Mouse (Mus musculus) kidney, adult 18-20 months (tissue): ENCODE results near the gene Grm7.

ENCODE experiments used
- DNase-seq: peaks from one replicate; pipeline ENCODE4 v3.0.0; 2021

Grm7 gene

DNA sequence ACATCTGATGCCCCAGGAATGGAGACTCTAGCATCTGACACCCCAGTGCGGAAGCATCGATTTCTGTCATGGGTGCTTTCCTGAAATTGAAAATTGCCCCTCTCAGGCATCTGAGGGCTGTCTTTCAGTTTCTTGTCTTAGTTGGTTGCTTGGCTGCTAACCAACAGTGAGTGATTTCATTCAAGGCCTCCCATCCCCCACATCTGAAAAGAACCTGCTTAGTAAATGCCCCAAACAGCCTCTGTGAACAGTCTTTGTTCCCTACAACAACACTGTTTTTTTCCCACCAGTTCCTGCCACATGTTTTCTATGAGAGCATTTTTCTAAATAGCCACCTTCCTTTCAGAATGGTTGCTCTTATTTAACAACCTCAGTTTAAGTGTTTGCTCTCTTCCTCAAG is 723.6 kb downstream of the Grm7 start:
- DNase-seq, result no peak

DNA sequence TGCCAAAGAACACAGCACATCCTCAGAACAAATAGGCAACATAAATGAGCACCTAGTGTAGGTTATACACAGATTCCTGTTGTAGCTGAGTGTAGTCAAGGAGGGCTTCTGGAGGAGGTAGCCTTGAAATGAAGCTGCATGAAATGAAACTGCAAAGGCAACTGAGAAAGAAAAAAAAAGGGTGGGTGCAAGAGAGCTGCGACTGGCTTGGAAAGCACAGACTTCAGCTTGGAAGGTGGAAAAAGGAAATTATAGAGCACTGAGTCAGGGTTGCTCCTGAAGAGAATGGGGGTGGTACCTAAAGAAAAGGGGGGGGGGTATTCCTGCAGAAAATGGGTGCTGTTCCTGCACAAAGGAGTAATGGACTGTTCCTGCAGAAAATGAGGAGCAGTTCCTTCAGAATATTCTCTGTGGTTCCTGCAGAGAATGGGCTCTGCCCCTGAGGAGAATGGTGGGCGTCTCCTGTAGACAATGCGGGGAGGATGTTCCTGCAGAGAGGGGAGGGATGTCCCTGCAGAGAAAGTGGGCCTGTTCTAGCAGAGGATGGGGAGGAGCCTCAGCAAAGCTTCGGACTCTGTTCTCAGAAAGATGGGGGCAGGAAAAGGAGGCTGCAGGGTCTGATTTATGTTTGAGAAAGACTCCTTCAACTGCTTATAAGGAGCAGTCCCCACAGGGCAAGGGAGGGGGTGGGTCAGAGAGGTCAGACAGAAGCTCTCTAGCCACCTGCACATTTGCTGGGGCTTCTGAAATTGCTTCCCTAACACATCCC is 726.4 kb downstream of the Grm7 start:
- no peak for DNase-seq

DNA sequence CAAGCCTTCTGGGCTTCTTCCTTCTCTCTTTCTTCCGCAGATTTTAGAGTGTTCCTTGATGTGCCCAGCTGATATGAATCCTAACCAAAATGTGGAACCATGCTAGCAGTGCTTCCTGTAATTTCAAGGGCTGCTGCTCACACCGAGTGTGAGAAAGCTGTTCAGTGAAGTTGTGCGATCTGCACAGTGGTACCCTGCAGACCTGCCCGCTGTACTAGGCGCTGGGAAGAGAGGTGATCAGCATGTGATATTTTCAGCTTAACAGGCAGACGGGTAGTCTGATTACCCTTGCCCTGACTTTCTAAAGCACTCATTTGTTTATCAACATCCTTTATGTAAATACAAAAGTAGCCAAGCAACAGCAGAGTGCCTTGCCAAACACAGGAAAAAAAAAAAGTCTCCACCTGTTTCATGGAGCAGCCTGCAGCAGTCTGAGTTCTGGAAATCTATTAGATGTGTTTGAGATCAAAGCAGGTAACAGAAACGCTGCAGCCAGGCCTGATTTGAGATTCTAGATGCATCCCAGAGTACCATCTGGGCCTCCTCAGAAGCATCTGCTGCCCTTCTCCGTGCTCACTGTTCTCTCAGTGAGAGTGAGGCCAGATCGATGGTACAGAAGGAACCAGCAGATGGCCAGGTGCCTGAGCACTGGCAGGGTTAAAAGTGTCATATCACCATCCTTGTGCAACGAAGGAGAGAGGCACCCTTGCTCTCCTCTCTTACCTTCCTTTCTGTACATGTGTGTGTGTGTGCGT is 727.4 kb downstream of the Grm7 start:
- no peak for DNase-seq

DNA sequence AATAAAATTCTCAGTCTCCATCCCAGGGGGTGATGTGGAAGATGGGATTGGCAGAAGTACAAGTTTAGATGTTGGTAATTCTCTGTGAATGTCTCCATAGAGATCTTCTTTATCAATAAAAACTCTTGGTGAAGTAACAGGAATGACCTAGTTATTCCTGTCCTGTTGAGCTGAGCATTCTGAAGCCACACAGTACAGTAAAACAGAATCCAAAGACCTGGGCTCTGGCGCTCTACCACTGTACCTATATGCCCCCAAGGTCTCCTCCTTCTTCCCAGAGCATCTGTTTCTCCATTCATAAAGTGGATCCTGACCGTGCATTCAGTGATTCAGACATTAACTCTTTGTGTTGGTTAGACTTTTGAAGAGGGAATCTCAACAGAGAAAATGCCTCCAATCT is 735.3 kb downstream of the Grm7 start:
- DNase-seq, result no peak

DNA sequence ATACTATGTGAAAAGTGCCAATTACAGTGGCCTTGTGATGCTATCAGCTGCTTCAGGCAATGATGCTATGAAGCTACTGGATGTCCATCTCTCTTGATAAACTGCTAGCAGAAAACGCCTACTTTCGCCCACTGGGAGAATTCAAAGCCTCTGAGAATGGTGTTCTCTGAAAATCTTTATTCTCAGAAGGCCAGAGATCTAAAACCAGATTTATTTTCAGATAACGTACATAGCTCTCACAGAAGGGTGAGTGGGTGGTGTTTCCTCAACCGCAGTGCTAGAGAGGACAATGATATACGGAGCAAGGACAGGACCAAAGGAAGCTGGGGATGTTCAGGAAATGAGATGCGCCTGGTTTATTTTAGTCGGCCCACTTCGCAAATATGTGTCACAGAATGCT is 763.4 kb downstream of the Grm7 start:
- DNase-seq, result no peak

DNA sequence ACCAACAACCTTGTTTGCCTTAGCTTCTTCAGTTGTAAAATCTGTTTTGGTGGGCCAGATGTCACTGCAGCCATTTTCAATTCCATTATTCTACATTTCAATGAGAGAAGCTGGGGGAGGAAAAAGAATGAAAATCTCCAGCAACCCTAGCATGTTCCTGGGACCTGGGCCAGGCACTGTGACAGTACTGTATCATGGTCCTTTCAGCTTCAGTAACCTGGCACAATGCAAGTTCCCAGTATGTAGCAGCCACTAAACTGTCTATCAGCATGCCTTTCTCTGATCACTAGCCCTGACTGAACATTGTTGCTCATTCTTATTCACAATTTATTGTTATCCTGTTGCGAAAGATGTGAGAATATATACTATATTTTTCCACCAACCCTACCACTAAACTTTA is 779.4 kb downstream of the Grm7 start:
- DNase-seq, result no peak

DNA sequence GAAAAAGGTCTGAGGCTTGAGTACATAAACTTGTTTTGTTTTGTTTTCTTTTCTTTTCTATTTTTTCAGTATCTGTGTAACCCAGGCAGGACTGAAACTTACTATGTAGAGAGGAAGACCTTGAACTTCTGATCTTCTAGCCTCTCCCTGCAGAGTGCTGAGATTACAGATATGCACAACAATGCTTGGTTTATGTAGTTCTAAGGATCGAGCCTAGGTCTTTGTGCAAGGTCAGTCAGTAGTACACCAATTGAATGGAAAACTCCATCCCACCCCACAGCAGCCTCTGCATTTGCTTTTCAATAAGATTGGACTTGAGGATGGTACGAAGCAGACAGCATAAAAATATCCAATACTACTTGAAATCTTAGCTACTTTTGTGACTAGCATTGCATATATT is 800.8 kb downstream of the Grm7 start:
- DNase-seq, result no peak

DNA sequence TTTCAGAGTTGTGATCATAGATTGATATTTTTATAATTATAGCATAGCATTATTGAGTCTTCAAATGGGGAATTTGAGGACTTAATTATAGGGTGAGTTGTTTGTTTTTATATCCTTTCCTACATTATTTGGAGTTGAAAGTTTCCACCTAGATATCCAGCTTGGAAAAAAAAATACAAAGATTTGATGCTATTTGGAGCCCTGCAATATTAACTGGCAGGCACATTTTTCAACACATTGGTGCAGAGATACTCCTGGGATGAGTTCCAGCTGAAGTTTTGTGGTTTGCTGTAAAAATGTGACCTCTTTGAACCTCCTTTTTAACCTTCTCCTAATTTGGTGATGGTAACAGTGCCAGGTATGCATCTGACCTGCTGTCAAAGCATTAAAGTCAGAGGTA is 802.5 kb downstream of the Grm7 start:
- no peak for DNase-seq

DNA sequence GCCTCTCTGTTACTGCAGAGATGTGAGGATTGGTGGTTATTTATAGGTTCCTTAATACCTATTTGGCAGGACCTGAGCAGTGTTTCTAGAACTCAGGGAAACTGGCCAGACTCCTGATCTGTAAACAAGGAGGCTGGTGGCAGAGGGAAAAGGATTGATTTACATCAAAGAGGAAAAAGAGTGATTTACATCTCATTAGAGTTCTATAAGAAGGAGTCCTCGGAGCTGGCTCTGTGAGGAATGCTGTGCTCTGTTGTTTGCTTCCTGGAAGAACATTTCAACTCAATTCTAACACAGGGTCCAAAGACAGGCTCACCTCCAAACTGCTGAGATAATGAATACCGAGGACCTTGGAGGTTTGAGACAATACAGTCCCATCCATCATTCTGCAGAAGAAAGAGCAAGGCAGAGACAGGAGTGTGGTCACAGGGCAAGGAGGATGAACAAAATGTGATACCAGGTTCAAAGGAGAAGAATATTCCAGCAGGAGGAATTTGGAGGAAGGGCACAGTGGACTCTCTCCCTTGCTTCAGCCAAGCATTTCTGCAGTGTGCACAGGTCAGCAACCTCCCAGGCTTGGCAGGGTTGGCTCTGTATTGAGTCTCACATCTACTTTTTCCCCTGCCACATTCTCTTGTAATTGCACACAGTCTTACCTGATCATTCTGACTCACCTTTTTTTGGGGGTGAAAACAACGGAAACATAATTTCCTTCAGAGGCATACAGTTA is 803.8 kb downstream of the Grm7 start:
- peak; percentile 22 for DNase-seq

DNA sequence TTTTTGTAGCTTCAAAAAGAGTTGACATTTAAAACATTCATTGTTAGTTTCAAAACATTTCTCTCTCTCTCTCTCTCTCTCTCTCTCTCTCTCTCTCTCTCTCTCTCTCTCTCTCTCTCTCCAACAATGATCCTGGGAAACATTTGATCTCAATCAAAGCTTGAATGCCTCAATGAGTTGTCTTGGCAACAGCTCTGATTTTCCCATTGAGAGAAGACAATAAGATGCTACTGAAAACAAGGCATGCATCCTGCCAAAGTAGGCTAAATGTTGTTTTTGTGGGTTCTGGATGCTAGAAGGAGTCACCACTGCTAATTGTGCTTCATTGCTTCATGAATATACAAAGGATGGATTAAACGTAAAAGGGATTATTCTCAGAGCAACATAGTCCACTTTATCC is 836.5 kb downstream of the Grm7 start:
- DNase-seq, result no peak

DNA sequence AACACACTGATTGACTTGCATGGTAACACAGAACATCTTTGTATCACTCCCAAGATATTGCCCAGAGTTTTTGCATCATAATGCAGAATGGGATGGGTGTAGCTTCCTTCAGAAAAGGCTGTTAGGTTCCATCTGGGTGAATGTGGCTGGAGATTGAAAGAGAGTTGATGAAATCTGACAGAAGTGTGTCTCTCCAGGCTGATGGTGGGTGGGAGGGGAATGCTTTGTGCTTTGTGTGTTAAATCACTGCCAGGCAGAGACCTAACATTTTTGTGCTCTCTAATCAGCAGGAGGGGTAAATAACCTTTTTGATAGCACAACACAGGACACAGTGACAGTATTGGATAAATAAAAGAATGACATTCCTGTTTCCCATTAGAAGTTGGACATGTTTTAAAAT is 840.7 kb downstream of the Grm7 start:
- DNase-seq, result no peak

DNA sequence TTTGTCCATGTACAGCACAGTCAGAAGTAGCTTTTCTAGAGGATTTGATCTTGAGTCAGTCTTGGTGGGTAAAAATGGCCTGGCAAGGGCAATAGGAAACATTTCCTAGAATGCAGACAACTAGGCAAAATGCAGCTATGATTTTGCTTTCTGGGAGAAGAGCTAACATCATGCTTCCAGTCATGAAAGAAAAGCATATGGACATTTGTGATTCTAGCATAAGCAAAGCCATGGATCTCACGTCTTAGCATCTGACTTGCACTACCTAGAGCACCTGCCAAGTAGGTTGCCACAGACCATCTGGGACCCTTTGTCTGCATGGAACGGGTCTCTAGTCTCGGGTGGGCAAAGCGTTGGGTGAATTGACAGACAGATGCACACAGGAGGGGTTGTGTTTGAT is 842.2 kb downstream of the Grm7 start:
- no peak for DNase-seq

DNA sequence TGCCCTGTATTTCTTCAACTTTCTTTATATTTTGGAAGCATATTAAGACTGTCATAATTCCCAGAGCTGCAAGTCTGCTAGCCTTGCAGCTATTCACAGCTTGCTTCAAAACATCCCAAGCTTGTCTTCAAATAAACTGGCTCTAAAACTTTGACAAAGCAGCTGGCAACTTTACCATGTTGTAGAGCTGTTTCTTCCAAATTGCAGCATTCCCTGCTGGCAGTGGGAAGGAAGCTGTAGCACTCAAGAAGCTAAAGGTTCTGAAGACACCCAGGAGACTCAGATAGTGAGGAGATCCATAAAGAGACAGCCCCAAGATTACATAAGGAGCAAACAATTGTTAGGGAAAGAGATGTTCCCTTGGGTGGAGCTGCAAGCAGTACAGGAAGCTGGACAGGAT is 846.8 kb downstream of the Grm7 start:
- no peak for DNase-seq

DNA sequence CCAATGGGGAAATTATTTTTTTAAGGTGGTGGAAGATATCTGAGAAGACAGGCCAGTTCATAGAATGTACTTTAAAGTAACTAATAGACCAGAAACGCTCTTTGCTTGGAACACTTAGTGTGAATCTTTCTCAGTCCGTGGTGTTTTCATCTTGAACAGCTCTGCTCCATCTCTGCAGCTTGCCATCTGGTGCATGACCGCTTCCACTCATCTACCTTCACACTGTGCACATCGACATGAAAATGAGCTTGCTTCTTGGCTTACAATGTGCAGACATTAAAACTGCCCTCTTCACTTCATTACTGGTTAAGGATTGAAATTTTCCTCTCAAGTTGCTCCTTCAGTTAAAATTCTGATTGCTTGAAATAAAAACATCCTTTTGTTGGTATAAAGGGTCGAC is 854.2 kb downstream of the Grm7 start:
- no peak for DNase-seq

DNA sequence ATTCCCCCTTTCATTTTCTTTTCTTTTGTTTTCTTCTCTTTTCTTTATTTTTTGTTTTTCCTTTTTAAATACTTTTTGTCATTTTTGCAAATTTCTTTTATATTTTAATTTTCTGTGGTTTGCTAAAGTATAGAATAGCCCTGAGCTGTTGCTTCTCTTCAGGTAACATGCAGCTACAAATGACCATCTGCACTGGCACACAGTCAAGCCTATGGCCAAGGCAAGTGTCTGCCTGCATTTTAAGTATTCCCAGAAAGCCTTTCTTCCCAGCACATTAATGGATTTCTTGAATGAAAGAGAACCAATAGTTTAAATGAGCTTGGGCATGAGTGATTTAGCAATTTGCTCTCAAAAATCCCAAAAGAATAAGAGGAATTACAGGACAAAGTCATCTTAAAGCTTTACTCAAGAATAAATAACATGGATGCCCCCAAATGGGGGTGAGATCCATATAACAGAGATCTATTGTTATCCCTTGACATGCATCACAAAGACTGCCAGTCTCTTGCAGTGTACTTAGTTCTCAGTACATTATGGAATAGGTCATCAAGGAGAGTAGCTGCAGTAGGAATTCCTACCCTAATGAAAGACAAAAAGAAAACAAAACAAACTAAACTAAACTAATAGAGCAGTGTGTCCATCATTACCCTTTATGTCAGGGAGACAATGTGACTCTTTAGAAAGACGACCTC is 865.5 kb downstream of the Grm7 start:
- DNase-seq, result no peak

DNA sequence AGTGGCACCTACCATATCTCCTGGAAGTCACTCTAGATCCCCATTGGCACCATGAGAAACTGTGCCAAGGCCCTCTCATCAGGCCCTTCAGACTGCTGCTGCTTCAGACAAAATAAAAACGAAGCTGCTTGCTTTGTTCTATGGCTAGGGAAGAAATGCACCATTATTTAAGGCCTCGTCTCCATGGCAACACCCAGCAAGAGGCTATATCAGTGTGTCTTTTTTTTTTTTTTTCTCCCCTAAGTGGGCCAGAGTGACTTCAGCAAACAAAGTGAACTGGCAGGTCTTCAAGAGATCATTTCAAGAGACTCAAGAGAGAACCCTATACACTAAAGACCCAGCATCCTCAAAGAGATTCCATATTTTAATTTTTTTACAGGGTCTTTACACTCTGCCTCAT is 867.0 kb downstream of the Grm7 start:
- DNase-seq, result no peak

DNA sequence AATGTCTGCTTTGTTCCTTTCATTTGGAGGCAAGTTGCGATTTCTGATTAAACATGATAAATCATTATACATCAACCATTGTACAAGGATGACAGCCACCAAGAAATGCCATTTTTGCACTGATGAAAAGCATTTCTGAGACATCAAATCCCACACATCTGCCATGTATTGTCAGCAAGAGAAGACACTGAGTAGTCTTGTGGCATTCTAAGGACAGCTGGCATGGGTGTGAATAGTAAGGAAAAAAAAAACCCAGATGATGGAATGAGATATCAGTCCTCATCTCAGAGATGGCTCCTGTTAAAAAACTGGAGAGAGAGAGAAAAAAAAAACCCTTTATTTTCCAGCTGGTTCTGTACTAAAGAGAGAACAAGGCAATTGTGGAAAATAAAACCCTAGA is 875.8 kb downstream of the Grm7 start:
- no peak for DNase-seq

DNA sequence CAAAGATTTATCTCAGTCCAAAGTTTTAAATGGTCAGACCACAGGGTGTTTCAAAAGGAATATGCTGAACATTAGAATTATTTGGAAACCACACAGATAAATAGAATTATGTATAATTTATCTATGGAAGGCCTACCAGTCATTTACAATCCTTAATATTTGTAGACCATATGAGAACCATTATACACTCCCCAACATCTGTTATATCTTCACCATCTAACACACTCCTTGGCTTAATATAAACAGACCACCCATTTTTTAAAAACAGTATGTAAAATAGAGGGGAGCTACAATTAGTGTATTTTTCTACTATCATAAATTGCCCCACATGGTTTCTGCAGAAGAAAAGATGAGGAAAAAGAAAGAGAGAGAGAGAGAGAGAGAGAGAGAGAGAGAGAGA is 876.7 kb downstream of the Grm7 start:
- DNase-seq, result no peak

DNA sequence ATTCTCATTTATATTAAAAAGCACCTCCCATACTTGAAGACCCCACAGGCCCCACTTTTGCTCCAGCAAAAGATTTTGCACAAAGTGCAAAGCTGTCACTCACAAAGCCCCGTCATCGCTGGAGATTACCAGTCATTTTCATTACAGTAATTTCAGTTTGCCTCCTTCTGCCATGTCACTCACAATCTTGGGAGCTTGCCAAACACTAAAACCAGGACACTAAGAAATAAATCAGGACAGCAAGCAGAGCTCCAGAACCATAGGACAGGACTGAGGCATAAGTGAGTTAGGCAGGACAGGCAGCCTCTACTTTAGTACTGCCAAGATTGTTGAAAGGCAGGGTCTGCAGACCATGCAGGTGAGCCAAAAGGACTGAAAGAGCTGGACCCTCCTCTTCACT is 884.6 kb downstream of the Grm7 start:
- no peak for DNase-seq

DNA sequence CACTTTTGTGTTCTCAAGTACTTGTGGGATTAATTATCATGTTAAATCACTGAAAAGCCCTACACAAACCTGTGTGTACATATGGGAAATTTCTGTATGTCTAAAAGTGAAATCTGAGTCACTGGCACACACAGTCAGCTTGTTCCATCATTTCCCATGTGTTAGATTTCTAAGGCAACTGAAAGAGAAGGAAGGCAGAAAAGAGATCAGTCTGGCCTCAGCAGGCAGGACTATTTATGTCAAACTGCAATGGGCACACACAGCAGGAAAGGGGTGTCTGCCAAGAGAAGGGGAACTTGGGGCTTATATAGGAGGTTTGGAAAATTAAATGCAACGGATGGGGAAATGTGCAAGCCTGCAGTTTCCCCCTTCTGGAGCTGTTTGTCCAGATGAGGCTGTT is 913.2 kb downstream of the Grm7 start:
- DNase-seq, result no peak

DNA sequence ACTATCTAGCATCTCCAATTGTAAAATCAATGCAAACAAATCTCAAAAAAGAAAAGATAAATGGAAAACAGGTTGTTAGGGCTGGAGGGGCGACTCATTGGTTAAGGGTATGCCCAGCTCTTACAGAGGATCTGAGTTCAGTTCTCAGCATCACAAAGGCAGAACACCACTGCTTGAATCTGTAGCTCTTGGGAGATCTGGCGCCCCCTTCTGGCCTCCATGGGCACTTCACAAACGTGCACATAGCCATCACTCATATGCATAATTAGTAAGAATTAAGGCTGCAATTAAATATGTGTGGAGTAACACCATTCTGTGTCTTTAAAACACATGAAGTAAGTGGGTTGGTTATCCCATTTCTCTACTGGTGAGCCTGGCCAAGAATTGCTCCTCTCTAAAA is 914.1 kb downstream of the Grm7 start:
- DNase-seq, result no peak

DNA sequence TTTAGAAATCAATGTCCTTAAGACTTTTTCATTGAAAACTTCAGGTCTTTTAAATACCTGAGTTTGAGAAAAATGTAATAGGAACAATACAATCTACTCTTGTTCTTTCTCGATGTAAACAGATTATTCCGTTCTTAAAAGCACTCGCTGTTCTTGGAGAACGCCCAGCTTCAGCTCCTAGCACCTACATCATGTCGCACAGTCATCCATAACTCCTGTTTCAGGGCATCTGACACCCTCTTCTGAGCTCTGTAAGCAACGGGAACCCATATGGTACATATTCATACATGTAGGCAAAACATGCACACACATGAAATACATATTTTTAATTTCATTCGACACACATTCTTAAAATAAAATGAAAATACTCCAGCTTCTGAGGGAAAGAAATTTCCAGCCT is 916.0 kb downstream of the Grm7 start:
- DNase-seq, result no peak

DNA sequence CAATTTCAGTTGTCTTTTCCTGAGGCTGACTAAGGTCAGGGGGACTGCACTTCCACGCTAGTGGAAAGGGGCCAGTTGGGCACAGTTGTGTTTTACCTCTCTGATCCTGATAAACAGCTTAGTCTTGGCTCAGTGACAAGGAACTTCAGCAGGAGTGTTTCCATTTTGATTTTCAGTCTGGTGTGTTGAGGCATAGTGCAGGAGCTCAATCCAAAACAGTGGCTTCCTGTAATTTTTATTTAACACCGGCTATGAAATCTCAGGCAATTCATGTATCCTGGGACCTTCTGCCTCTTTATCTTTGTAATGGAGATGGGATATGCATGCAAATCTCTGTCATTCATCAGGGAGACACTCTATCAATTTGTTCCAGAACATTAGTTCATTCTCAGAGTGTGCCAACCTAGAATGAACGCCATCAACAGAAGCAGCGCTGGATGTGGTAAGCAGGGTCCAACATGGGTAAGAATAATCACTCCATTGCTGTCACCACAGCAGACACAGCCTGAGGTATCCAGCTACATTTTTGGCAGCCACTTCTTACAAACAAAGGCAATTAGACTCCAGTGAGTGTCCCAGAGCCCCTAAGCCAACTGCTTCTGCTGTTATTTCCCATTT is 926.2 kb downstream of the Grm7 start:
- no peak for DNase-seq
